Mouse (Mus musculus): Measurements from ENCODE around the gene Kat14.
"Not testable (repeated sequence)": the region's sequence is repeated elsewhere in the genome, so short reads cannot be mapped to it uniquely, and the experiment has no call there.

Gene Kat14

GRCm38 (mm10) chr2:144368400-144369019, at the start of gene Kat14, which contains the start of gene Pet117:
Kat14 (plus strand) TSS chr2:144368983.
Pet117 (plus strand) TSS chr2:144368996.
- peak; percentile 91 for DNase-seq (ENCODE audit: low read depth, low spot score)

DNA sequence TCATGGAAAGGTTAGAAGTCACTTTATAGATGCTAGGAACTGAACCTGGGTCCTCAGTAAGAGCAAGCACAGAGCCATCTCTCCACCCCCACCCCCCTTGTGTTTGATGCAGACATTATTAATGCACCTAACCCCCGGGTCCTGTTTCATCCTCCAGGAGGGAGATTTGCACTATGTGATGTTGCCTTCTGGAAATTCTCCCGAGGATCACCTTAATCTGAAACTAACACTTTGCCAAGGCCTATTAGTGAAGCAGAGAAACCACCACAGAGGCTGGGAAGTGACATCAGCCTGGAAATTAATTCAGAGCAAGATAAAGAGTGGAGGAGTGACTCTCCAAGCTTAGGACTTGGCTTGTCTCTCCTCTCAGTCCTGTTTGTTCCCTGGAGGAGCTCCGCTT, 44.6 kb upstream of the Kat14 start:
- DNase-seq (ENCODE audit: low read depth, low spot score): no peak

- DNase-seq (ENCODE audit: low read depth, low spot score): no peak
These were observed 39.3 kb upstream of the Kat14 start for GRCm38 (mm10) chr2:144329451-144329850.

GRCm38 (mm10) chr2:144329937-144330336, 38.8 kb upstream of the Kat14 start:
- no peak for DNase-seq (ENCODE audit: low read depth, low spot score)

GRCm38 (mm10) chr2:144330352-144330959, 38.3 kb upstream of the Kat14 start:
- no peak for DNase-seq (ENCODE audit: low read depth, low spot score)

DNA sequence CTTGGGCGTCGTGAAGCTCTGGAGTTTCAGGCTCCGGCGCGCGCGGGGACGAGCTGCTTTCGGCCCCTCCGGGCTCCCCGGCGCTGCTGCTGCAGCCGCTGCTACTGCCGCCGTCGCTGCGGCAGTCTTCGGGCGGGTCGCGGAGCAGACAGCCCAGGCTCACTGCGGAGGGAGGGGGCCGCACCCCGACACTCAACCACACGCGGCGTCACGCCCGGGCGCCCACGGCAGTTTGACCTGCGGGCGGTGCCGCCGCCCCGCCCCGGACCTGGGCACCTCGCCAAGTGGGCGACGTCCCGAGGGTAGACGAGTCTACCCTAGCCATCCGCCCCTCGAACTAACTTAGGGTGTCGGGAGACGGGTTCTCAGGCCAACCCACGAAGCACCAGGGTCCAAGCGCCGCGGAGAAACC, 37.8 kb upstream of the Kat14 start:
- DNase-seq (ENCODE audit: low read depth, low spot score): no peak

DNA sequence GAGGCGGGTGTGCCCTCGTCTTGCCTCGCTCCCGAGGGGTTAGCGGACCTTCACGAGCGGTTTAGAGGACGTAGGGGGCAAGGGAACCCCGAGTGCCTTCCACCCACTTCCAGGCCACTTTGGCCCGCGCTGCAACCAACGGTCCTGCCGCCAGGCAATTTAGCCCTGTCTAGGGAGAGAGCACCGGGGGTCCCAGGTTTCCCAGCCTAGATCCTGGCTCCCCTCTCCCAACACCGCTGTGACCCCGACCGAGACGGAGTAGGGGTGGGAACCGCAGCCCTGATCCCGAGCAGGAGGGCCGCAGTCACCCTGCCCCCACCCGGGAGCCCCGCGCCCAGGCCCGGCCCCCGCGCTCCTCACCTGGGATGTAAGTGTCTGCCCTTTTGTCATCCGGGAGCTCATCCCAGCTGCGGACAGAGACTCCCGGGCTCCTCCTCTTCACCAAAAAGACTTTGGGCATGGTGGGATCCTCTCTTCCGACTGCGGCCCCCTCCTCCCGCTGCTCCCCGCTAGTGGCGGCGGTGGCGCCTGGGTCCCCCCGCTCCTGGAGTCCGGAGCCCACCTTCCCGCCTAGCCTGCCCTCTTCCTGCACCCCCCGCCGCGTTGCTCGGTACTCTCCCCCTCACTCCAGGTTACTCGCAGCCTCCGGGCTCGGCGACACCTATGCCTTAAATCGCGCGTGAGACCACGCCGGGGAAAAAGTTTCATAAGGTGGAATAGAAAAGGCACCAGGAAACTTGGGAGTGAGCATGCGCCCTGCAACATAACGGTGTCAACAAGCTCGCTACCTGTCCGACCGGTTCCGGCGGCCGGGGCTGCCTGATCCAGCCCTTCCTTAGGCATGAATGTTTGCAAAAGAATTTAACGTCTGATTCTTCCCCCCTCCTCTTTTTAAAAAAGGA, 37.1 kb upstream of the Kat14 start, which contains the start of gene Ovol2:
TSS of gene Ovol2 (minus strand) at position 746 of the 902 bp plus-strand sequence.
- DNase-seq (ENCODE audit: low read depth, low spot score): no peak

DNA sequence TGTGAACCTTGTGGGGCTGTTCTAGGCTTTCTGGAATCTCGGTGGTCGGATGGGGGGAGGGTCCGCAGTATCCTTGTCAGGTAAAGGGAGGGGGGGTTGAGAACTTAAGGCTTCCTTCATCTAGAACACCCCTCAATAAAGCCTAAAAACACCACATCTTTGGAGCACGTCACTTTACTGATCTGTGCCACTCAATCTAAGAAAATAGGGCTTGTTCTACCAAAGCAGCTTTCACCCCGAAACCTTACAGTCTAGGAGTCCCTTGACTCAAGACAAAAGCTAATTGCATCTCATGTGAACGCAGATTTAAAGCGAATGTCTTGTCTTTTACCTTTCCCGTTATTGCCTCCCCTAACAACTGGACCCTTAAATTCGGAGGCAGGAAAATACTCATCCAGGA, 36.3 kb upstream of the Kat14 start:
- DNase-seq (ENCODE audit: low read depth, low spot score): no peak

DNA sequence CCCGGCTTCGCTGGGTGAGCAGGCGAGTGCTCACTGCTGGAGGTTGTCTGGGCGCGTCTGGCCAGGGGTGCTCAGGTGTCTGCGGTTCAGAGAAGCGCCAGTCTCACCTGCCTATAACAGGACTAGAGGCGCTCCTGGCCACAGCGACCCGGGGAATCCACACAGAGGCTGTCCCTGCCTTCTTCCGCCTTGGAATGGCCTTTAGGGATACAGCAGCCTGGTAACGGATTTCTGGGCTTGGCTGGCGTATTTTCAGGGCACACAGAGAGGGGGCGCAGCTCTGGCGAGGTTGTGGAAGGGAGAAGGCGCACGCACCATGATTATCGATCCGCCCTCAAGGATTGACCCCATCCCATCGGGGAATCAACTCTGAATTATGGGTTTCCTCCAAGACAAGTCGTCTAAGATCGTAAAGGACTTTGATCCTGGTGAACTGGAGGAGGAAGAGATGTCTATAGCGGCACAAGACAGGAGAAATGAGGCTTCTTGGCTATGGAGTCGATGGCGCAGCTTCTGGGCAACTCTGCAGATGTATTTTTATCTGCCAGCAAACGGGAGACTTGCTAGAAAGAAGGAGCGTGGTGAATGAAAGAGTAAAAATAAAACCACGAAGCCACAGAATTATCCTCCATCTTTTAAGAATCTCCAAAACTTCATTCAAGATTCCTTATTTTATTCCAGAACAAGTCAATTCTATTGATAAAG, 35.5 kb upstream of the Kat14 start:
- no peak for DNase-seq (ENCODE audit: low read depth, low spot score)

GRCm38 (mm10) chr2:144337230-144337629, 31.6 kb upstream of the Kat14 start:
- no peak for DNase-seq (ENCODE audit: low read depth, low spot score)

- no peak for DNase-seq (ENCODE audit: low read depth, low spot score)
These were observed 31.1 kb upstream of the Kat14 start for GRCm38 (mm10) chr2:144337701-144338100.

- DNase-seq (ENCODE audit: low read depth, low spot score): not testable (repeated sequence)
These were observed 30.6 kb upstream of the Kat14 start for GRCm38 (mm10) chr2:144338149-144338548.

- DNase-seq (ENCODE audit: low read depth, low spot score): no peak
These were observed 25.6 kb upstream of the Kat14 start for GRCm38 (mm10) chr2:144343158-144343557.

- DNase-seq (ENCODE audit: low read depth, low spot score): no peak
These were observed 20.3 kb upstream of the Kat14 start for GRCm38 (mm10) chr2:144348525-144348924.

- no peak for DNase-seq (ENCODE audit: low read depth, low spot score)
These were observed 15.9 kb upstream of the Kat14 start for GRCm38 (mm10) chr2:144352843-144353242.

DNA sequence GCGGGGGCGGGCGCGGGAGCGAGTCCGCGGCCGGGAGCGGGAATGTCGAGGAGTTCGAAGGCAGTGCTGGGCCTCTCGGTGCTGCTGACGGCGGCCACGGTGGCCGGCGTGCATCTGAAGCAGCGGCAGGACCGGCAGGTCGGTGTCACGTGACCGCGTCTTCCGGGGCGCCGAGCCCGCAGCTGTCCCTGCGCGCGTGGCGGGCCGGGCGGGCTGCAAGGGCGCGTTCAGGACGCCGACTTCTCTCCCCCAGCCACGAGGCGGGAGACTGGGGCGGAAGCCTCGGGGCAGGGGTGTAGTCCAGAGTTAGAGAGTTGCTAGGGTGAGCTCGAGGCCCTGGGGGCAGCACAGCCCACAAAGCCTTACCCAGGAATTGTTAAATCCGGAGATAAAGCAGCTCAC, 238 bp downstream of the Kat14 start:
- DNase-seq (ENCODE audit: low read depth, low spot score): peak; percentile 46

DNA sequence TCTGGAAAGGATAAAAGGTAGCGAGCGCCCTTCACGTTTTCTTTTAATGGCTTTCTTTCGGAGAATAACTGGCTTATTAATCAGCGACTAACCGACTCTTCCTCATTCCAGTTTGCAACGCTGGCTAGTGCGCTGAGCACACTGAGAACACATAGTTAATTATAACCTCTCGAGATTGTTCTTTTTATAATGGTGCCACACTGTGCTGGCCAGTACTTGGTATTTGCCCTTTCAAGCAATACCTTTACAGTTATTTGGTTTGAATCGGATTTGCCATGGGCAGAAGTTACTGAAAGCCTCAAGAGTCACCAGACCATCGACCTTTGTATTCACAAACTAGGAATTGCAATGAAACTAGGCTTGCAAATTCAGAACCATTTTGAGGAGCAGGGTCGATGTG, 728 bp downstream of the Kat14 start:
- no peak for DNase-seq (ENCODE audit: low read depth, low spot score)

DNA sequence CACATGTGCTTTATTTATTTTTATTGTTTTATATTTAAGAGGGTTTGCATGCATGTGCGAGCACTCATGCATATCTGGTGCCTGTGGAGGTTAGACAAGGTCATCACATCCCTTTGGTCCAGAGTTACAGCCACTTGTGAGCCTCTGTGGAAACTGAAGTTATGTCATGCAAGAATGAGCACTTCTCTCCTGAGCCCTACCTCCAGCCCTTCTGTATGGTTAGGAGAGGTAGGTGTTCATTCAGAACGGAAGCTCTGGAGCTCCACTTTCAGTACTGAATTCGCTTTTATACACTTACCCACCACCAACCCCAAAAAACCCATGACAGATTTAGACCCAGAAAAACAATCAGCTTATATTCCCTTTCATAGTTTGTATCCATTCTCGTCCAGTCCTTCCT, 2.8 kb downstream of the Kat14 start:
- no peak for DNase-seq (ENCODE audit: low read depth, low spot score)

DNA sequence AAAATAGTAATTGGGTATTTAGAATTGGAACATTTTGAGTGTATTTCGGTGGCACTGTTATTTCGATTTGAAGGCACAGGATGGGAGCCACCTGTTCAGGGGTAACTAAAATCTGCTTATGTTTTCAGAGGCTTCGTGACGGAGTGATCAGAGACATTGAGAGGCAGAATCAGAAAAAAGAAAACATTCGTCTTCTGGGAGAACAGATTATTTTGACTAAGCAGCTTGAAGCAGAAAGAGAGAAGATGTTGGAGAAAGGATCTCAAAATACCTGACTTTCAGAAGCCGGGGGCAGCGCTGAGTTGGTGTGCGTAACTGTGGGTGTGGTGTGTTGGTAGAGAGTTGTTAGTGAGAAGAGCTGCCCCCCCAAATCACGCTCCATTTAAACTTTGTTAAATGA, 4.3 kb downstream of the Kat14 start:
- DNase-seq (ENCODE audit: low read depth, low spot score): no peak

DNA sequence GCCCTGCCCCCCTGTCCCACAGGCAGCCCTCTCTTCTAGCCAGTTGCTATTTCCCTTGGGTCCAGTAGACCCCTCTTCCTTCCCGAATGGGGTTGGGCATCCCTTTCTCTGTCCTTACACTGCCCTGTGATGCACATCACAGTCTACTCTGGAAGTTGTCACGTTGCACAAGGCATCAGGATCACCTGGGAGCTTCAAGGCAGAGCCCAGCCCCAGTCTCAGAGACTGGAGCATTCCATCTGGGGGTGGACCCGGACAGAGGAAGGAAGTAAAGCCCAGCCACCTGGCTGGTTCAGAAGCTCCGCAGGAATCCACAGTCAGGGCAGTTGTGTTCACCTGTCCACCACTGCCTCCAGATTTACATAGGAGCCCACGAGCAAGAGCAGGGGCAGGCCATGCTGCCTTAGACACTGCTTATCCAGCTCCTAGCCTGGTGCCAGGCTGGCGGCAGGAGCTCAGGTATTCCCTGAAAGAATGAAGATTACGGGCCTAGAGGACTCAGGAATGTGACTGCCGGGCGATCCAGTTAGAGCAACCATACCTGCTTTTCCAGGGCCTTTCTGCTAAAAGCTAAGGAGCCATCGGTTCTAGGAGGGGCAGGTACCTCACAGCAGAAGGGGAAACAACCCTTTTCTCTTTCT, 6.4 kb downstream of the Kat14 start:
- DNase-seq (ENCODE audit: low read depth, low spot score): no peak

DNA sequence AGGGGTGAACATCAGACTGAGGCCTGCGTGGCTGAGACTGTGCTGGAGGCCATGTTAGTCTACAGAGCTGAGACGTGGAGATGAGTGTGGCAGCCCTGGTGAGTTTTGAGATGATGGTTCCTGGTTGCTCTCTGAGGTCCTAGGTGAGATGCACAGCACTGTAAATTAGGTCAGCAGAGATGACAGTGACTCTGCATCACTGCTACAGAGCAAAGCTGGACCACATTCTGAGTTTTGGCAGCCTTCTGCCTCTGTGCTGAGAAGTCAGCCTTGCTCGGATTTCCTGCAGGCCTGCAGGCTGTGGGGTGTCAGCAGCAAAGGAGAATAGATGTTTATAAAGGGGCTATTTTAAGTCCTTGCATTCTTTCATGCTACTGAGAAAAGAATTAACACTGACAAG, 12.5 kb downstream of the Kat14 start:
- DNase-seq (ENCODE audit: low read depth, low spot score): no peak
